Mouse (Mus musculus) lung, postnatal 10 days (tissue): ENCODE data around the gene Pitpnm1.
"Not testable (repeated sequence)": the region's sequence is repeated elsewhere in the genome, so short reads cannot be mapped to it uniquely, and the experiment has no call there.

Experiments
- DNase-seq: peaks from one replicate; pipeline ENCODE4 v3.0.0; 2021

The Pitpnm1 gene

GRCm38 (mm10) chr19:4099837-4100717 lies at the start of gene Pitpnm1:
Pitpnm1 (plus strand) TSS chr19:4099998.
- DNase-seq, result peak; percentile 87

- no peak for DNase-seq
Observed at GRCm38 (mm10) chr19:4051016-4051415, 48.8 kb upstream of the Pitpnm1 start.

DNA sequence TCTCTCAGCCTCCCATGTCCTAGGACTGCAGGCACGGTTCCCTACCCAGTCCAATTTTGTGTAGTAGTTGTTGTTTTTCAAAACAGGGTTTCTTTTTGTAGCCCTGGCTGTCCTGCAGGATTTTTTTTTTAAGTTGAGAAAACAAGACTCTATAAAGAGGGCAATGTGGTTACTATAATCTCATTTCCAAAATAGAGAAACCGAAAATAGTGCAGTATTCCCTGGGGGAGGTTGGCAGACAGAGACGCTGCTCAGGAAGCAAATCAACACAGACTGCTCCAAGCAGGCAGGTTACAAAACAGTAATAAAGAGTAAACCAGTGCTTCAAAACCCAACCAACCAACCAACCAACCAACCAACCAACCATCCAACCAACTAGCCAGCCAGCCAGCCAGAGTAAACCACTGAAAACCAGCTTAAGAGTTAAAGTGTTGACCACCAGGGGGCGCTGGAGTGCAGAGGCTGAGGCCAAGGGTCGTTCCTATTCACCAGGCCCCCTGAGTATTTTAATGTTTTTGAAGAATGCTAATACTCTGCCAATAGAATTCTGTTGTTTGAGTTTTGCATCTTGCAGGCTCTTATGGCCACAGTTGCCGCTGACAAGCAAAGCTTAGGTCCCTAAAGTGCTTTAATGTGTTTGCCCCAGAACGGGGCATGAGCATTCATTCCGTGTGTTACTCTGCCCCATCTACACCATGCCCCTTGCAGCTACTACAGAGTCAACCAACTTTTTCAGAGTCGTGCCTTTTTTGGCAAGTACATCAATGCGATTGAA lies 47.9 kb upstream of the Pitpnm1 start:
- DNase-seq, result peak; percentile 79

GRCm38 (mm10) chr19:4052516-4053030 lies 47.2 kb upstream of the Pitpnm1 start:
- DNase-seq, result no peak

- DNase-seq, result no peak
Observed at GRCm38 (mm10) chr19:4054613-4055012, 45.2 kb upstream of the Pitpnm1 start.

- no peak for DNase-seq
Observed at GRCm38 (mm10) chr19:4055216-4055946, 44.4 kb upstream of the Pitpnm1 start.

DNA sequence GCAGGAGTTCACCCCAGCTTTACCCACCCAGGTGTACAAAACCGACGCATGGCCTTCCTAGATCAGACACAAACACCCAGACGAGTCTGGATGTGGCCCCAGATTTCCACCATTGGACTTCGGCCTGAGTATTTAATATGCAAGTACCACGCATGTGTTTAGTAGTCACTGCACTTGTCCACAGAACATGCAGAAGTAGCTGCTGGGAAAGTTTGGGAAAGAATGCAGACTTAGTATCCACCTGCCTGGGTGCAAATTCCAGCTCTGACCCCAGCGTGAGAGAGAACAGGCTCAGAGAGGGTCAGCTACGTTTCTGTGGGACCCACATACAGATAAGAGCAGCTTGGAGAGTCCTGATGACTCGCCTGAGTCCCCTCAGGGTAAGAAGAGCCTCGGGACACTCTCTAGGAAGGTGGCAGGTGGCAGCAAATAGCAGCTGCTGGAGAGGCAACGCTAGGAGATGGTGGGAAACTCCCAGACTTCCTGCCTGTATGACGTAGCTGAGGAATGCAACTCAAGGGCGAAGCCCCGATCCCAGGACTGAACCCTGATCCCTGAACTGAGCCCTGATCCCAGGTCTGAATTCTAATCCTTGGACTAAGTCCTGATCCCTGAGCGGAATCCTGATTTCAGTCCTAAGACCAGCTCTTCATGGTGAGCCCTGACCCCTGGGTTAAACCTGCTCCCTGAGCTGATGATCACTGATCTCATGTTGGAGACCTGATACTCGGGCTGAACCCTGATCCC lies 43.7 kb upstream of the Pitpnm1 start:
- no peak for DNase-seq

DNA sequence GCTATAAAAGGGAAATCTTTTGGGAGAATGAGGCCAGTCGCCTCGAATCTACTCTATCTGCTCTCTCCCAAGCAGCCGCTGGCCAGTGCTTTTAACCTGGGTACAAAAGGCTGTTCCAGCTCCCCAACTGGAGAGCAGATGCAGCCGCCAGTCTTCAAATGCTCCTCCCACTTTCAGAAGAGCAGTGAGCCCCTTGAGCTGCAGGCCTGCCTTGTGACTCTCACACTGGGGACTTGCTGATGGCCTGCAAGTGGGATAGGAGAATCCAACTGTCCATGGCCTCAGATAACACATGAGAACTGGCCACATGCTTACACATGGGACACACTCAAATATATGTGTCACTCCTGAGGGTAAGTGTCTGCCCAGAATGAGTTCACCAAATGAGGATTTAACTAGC lies 43.1 kb upstream of the Pitpnm1 start:
- DNase-seq, result no peak

DNA sequence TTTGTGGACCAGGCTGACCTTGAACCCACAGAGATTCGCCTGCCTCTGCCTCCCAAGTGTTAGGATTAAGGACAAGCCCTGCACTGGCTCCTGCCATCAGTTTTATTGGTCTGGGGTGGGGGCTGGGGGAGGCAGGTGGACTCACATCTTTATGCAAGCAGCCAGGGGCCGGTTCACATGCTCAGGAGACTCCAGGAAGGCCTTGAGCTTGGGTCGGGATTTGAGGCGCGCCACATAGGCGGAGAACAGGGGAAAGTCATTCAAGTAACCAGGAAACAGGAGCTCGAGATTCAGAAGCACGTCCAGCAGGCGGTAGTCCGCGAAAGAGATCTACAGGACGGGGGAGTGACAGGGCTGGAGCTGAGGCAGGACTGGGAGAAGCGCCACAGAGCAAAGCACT lies 42.4 kb upstream of the Pitpnm1 start:
- no peak for DNase-seq

DNA sequence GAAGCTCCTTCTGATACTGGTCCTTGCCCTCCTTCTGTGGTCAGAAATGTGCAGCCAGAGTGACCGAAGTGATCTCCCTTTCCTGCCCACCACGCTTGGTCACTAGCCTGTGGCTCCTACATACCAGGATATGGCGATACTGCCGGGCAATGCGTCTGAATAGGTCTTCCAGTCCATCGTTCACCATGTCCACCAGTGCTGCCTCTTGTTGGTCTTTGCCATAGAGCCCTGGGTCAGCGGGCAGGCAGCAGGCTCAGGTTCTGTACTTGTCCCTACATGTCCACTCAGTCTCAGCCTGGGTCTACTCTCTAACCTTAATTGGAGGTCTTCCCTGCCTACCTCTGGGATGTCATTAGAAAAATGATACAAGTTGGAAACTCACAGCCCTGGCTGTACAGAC lies 41.8 kb upstream of the Pitpnm1 start:
- no peak for DNase-seq

GRCm38 (mm10) chr19:4058581-4058980 lies 41.2 kb upstream of the Pitpnm1 start:
- no peak for DNase-seq

DNA sequence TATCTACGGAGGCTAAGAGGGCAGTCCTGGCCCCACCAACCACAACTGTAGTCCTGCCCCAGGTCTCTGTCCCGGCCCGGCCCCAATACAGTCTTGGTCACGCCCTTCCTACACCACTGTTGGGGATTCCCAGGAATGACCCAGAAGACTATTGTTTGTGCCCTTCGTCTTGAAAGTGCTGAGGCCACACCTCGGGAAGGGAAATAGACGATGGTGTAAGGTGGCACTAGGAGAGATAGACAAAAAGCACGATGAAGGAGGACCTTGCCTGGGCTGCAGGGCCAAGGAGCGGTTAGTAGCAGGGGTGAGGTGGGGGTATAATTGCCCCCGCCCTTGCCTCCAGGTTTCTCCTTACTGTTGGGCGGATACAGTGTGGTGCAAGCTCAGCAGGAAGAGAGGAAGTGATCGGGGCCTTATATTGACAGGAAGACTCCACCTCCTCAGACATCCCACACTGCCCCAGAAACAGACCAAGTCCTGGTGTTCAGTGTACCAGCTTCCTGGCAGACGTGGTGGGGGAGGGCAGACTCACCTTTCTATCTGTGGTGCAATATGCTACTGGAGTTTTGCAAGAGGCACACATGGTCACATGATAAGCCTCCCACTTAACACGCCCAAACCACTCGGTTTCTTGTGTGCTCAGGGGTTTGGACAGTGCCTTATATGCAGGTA lies 40.6 kb upstream of the Pitpnm1 start, which contains the start of gene Gstp3:
Gstp3 (minus strand) TSS at position 501 of the 672 bp plus-strand sequence.
- DNase-seq, result peak; percentile 61

- not testable (repeated sequence) for DNase-seq
Observed at GRCm38 (mm10) chr19:4060044-4060898, 39.5 kb upstream of the Pitpnm1 start.

GRCm38 (mm10) chr19:4060899-4061465 lies 38.8 kb upstream of the Pitpnm1 start:
- DNase-seq, result no peak

DNA sequence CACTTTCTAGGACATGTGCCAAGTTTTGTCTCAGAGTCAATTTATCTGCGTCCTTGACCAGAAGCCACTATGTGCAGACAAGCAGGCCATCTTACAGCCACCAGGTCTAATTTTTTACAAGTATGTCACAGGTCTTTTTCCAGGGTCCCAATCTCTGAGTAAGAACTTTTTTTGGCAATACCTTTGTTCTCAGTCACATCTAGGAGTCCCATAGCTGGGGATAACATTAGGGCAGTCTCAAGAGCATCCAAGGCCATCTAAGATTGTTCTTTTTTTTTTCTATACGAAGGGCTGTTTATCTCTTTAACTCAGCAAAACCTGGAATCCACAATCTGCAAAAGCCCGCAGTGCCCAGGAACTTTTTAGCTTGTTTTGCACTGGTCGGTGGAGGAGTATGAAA lies 36.4 kb upstream of the Pitpnm1 start:
- DNase-seq, result not testable (repeated sequence)

DNA sequence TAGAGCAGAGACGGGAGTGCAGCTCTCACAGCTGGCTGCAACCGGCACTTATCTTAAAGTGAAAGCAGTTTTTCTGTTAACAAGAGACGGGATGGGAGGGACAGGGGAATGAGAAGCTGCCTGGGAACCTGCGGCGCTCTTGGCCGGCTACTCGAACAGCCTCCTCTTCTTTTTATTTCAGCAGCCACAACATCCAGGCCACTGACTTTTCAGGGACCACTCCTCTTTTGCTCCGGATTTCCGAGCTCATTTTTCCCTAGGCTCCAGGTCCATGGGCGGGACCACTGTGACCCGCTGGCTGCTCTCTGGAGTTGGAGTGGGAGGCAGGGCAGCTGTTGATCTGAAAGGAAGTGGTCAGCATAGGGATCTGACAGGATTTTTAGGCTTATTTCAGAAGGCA lies 35.3 kb upstream of the Pitpnm1 start:
- DNase-seq, result not testable (repeated sequence)

DNA sequence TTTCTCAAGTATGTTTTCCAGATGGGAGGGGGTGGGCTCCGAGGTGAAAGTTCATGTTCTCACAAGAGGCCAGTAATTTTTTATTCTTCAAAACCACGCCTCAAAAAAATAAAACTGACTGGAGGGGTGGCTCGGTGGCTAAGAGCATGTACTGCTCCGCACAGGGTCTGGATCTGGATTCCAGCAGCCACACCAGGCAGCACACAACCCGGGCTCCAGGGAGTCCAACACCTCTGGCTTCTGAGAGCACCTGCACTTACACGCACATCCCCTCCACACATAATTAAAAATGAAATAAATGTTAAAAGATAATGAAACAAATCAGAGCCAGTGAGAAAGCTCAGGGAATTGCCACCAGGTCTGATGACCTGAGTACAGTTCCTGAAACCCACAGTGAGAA lies 33.5 kb upstream of the Pitpnm1 start:
- no peak for DNase-seq

- DNase-seq, result no peak
Observed at GRCm38 (mm10) chr19:4066877-4067276, 32.9 kb upstream of the Pitpnm1 start.

- DNase-seq, result not testable (repeated sequence)
Observed at GRCm38 (mm10) chr19:4068242-4068641, 31.6 kb upstream of the Pitpnm1 start.

GRCm38 (mm10) chr19:4068717-4069410 lies 30.9 kb upstream of the Pitpnm1 start:
- no peak for DNase-seq
